Mouse (Mus musculus): ENCODE results near the gene Gm4894. TPM values are rescaled to one million over a fixed set of nuclear protein-coding genes. Genes with fewer than 3 reads are reported as not detected.

Gm4894 gene
- polyA plus RNA-seq (2012; ENCODE audit: insufficient read depth, low replicate concordance) = not detected in 2 replicates

- no peak for TF ChIP-seq GATA1 (IDR thresholded peaks at IDR 0.05; ENCODE audit: borderline replicate concordance, low read length)
- TF ChIP-seq FLI1 (IDR thresholded peaks at IDR 0.05; ENCODE audit: low read length) = no peak
- H3K4me3 ChIP-seq (replicated peaks) = no peak within 1 kb of the TSS
- H3K4me1 ChIP-seq = no peaks in the 10 kb centered on the region
- no peaks in the 10 kb centered on the region for H3K36me3 ChIP-seq (replicated peaks; ENCODE audit: low read length)
- H3K27me3 ChIP-seq (replicated peaks) = no peaks in the 10 kb centered on the region
- no peaks in the 10 kb centered on the region for H3K9me3 ChIP-seq
These were observed at the start of gene Gm4894 for GRCm38 (mm10) chr9:49250231-49250630. Gene Gm4894, plus strand, starts transcription at chr9:49250531.

- H3K4me3 ChIP-seq (replicated peaks) = no peak overlapping the region
- no peaks in the 10 kb centered on the region for H3K9me3 ChIP-seq
- TF ChIP-seq GATA1 (IDR thresholded peaks at IDR 0.05; ENCODE audit: borderline replicate concordance, low read length) (no peak), FLI1 (IDR thresholded peaks at IDR 0.05; ENCODE audit: low read length) (no peak)
- H3K36me3 ChIP-seq (replicated peaks; ENCODE audit: low read length) = no peaks in the 10 kb centered on the region
- peaks cover 2% of the 10 kb centered on the region for H3K27me3 ChIP-seq (replicated peaks)
- no peaks in the 10 kb centered on the region for H3K4me1 ChIP-seq
These were observed 44.0 kb upstream of the Gm4894 start for GRCm38 (mm10) chr9:49206331-49206730.

DNA sequence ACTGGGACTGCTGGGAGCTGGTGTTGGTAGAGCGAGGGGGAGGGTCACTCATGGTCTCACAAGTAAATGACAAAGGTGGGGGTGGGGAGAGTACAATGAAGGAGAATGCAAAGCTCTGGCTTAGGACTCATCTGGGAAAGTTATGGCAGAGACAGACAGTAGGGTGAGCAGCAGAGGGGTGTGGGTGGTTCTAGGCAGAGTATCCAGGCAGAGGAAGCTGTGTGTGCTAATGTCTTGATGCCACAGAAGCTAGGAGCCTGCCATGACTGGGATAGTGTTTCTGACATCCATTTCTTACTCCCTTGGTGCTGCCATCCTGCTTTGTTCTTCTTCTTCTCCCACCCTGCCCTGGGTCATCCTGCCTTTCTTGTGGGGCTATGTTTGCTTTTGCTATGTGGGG is 38.8 kb upstream of the Gm4894 start:
- H3K27me3 ChIP-seq (replicated peaks) = peaks cover 2% of the 10 kb centered on the region
- H3K36me3 ChIP-seq (replicated peaks; ENCODE audit: low read length) = no peaks in the 10 kb centered on the region
- TF ChIP-seq FLI1 (IDR thresholded peaks at IDR 0.05; ENCODE audit: low read length) = no peak
- TF ChIP-seq GATA1 (IDR thresholded peaks at IDR 0.05; ENCODE audit: borderline replicate concordance, low read length) = no peak
- no peaks in the 10 kb centered on the region for H3K4me1 ChIP-seq
- no peaks in the 10 kb centered on the region for H3K9me3 ChIP-seq
- H3K4me3 ChIP-seq (replicated peaks) = no peak overlapping the region

DNA sequence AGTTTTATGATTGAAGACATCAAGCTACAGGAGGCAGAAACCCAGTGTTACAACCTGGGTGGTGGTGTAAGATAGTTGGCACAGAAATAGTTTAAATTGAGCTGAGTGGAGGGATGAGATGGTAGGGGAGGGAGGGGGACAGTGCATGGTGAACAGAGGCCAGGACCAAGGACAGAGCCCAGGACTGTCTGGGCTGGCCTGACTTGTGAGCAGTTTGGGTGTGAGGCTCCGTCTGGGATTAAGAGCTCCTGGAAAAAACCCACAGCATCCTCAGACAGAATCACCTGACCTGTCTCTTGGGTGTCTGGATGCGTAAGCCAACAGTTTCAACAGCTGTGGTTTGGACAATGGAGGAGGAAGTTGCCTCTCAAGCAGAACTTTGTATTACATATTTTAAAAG is 35.6 kb upstream of the Gm4894 start:
- Histone ChIP-seq H3K36me3 (replicated peaks; ENCODE audit: low read length) (no peaks in the 10 kb centered on the region), H3K4me3 (replicated peaks) (no peak overlapping the region), H3K9me3 (no peaks in the 10 kb centered on the region), H3K4me1 (no peaks in the 10 kb centered on the region), H3K27me3 (replicated peaks) (no peaks in the 10 kb centered on the region)
- TF ChIP-seq FLI1 (IDR thresholded peaks at IDR 0.05; ENCODE audit: low read length) (no peak), GATA1 (IDR thresholded peaks at IDR 0.05; ENCODE audit: borderline replicate concordance, low read length) (no peak)

GRCm38 (mm10) chr9:49217626-49218607 is 32.4 kb upstream of the Gm4894 start:
- TF ChIP-seq GATA1 (IDR thresholded peaks at IDR 0.05; ENCODE audit: borderline replicate concordance, low read length) (no peak), FLI1 (IDR thresholded peaks at IDR 0.05; ENCODE audit: low read length) (no peak)
- H3K9me3 ChIP-seq = no peaks in the 10 kb centered on the region
- H3K36me3 ChIP-seq (replicated peaks; ENCODE audit: low read length) = no peaks in the 10 kb centered on the region
- no peaks in the 10 kb centered on the region for H3K4me1 ChIP-seq
- H3K4me3 ChIP-seq (replicated peaks) = no peak overlapping the region
- no peaks in the 10 kb centered on the region for H3K27me3 ChIP-seq (replicated peaks)

DNA sequence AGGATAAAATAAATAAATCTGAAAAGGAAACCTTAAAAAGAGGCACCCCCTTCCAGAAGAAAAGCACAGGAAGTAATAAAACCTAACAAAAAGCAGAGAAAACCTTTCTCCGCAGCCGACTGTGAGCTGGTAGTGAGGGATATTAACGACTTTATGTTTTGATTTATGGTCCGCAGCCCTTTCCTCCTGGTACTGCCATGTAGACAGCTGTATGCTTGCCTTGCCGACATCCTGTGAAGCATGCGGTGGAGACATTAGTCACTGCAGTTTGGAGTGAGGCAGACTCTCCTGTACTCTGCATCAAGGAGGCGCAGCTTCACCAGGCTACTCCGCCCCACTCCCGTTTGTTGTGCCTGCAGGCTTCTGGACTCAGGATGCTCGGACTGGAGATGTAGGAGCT is 25.8 kb upstream of the Gm4894 start:
- no peaks in the 10 kb centered on the region for H3K36me3 ChIP-seq (replicated peaks; ENCODE audit: low read length)
- H3K4me1 ChIP-seq = no peaks in the 10 kb centered on the region
- H3K27me3 ChIP-seq (replicated peaks) = peaks cover 3% of the 10 kb centered on the region
- no peaks in the 10 kb centered on the region for H3K9me3 ChIP-seq
- TF ChIP-seq FLI1 (IDR thresholded peaks at IDR 0.05; ENCODE audit: low read length) (no peak), GATA1 (IDR thresholded peaks at IDR 0.05; ENCODE audit: borderline replicate concordance, low read length) (no peak)
- H3K4me3 ChIP-seq (replicated peaks) = no peak overlapping the region

- no peak for TF ChIP-seq GATA1 (IDR thresholded peaks at IDR 0.05; ENCODE audit: borderline replicate concordance, low read length)
- TF ChIP-seq FLI1 (IDR thresholded peaks at IDR 0.05; ENCODE audit: low read length) = no peak
- no peaks in the 10 kb centered on the region for H3K4me1 ChIP-seq
- H3K9me3 ChIP-seq = no peaks in the 10 kb centered on the region
These were observed 22.9 kb upstream of the Gm4894 start for GRCm38 (mm10) chr9:49227442-49227841.

GRCm38 (mm10) chr9:49229054-49229453 is 21.3 kb upstream of the Gm4894 start:
- Histone ChIP-seq H3K4me3 (replicated peaks) (no peak overlapping the region), H3K36me3 (replicated peaks; ENCODE audit: low read length) (no peaks in the 10 kb centered on the region), H3K9me3 (no peaks in the 10 kb centered on the region), H3K4me1 (no peaks in the 10 kb centered on the region), H3K27me3 (replicated peaks) (peaks cover 3% of the 10 kb centered on the region)
- TF ChIP-seq FLI1 (IDR thresholded peaks at IDR 0.05; ENCODE audit: low read length) = no peak
- no peak for TF ChIP-seq GATA1 (IDR thresholded peaks at IDR 0.05; ENCODE audit: borderline replicate concordance, low read length)

More at GRCm38 (mm10) chr9:49227442-49227841, 22.9 kb upstream of the Gm4894 start:
- no peaks in the 10 kb centered on the region for H3K36me3 ChIP-seq (replicated peaks; ENCODE audit: low read length)
- peaks cover 3% of the 10 kb centered on the region for H3K27me3 ChIP-seq (replicated peaks)
- H3K4me3 ChIP-seq (replicated peaks) = no peak overlapping the region

GRCm38 (mm10) chr9:49246839-49247238 is 3.5 kb upstream of the Gm4894 start:
- Histone ChIP-seq H3K4me3 (replicated peaks) (no peak overlapping the region), H3K27me3 (replicated peaks) (no peaks in the 10 kb centered on the region), H3K36me3 (replicated peaks; ENCODE audit: low read length) (no peaks in the 10 kb centered on the region), H3K4me1 (no peaks in the 10 kb centered on the region), H3K9me3 (no peaks in the 10 kb centered on the region)
- TF ChIP-seq GATA1 (IDR thresholded peaks at IDR 0.05; ENCODE audit: borderline replicate concordance, low read length) (no peak), FLI1 (IDR thresholded peaks at IDR 0.05; ENCODE audit: low read length) (no peak)

GRCm38 (mm10) chr9:49268949-49269348 is 18.6 kb downstream of the Gm4894 start:
- Histone ChIP-seq H3K27me3 (replicated peaks) (no peaks in the 10 kb centered on the region), H3K4me1 (no peaks in the 10 kb centered on the region), H3K4me3 (replicated peaks) (no peak overlapping the region), H3K9me3 (no peaks in the 10 kb centered on the region), H3K36me3 (replicated peaks; ENCODE audit: low read length) (no peaks in the 10 kb centered on the region)
- TF ChIP-seq GATA1 (IDR thresholded peaks at IDR 0.05; ENCODE audit: borderline replicate concordance, low read length) (no peak), FLI1 (IDR thresholded peaks at IDR 0.05; ENCODE audit: low read length) (no peak)

All from megakaryocyte, embryonic 14.5 days (primary cell).